Mouse (Mus musculus) bone marrow, adult 2 months (tissue): ENCODE data around the gene Cdc73. TPM values are rescaled to one million over a fixed set of nuclear protein-coding genes. Genes with fewer than 3 reads are reported as not detected.

Experiments
- H3K27ac ChIP-seq: fragments of 200-500 bp; 2 replicates; pipeline ENCODE4 v1.5.1; 2012; ENCODE audit warnings: low read depth, mild to moderate bottlenecking, control low read depth, inconsistent platforms, low read length; ENCODE audit not compliant: control insufficient read depth, poor library complexity, insufficient read depth
- H3K4me1 ChIP-seq: fragments of 200-500 bp; 2 replicates; pipeline ENCODE4 v1.6.1; 2011; ENCODE audit warnings: low read length; ENCODE audit not compliant: control insufficient read depth, insufficient read depth
- H3K4me3 ChIP-seq: fragments of 200-500 bp; replicated peaks from 2 replicates; pipeline ENCODE3; 2011; ENCODE audit warnings: mild to moderate bottlenecking, low read depth, low read length, control low read depth; ENCODE audit not compliant: control insufficient read depth
- CTCF ChIP-seq: fragments of 200-500 bp; IDR thresholded peaks from 2 replicates; pipeline ENCODE4 v1.5.1; 2011; ENCODE audit warnings: low read length, control low read depth; ENCODE audit not compliant: control insufficient read depth, insufficient read depth
- POLR2A ChIP-seq: fragments of 200-500 bp; IDR thresholded peaks from 2 replicates; pipeline ENCODE4 v1.6.1; 2011; ENCODE audit warnings: low read depth, mild to moderate bottlenecking, control low read depth, low read length, borderline replicate concordance; ENCODE audit not compliant: control insufficient read depth
- WGBS: fragments of 180-500 bp; shearing (Covaris S2); methylation state at CpG from one replicate; pipeline ENCODE4 v1.1.7; 2018; 5-methylcytosine and 5-hydroxymethylcytosine counted together
- polyA plus RNA-seq: library from polyadenylated mRNA; stranded (reverse); fragments of >200 nt; gene quantifications from 2 replicates; pipeline ENCODE4 v1.2.4, GENCODE M21; 2011; ENCODE audit warnings: low replicate concordance; ENCODE audit not compliant: missing spikeins, insufficient read depth, insufficient read length

Gene Cdc73
- polyA plus RNA-seq, 1 experiment = 31.6 TPM

GRCm38 (mm10) chr1:143646219-143646618, 56.5 kb downstream of the Cdc73 start:
- Histone ChIP-seq H3K4me3 (no peak overlapping the region), H3K4me1 (no peaks in the 10 kb centered on the region), H3K27ac (no peak overlapping the region)
- 94% methylated on average over 4 of the region's 4 CpGs for WGBS
- TF ChIP-seq CTCF (no peak), POLR2A (no peak)

GRCm38 (mm10) chr1:143645386-143645785, 57.3 kb downstream of the Cdc73 start:
- Histone ChIP-seq H3K4me1 (no peaks in the 10 kb centered on the region), H3K27ac (no peak overlapping the region), H3K4me3 (no peak overlapping the region)
- TF ChIP-seq POLR2A (no peak), CTCF (no peak)
- WGBS = 70% methylated on average over 4 of the region's 4 CpGs

GRCm38 (mm10) chr1:143644221-143644620, 58.5 kb downstream of the Cdc73 start:
- WGBS = 99% methylated on average over 2 of the region's 2 CpGs
- Histone ChIP-seq H3K4me3 (no peak overlapping the region), H3K27ac (no peak overlapping the region), H3K4me1 (no peaks in the 10 kb centered on the region)
- TF ChIP-seq POLR2A (no peak), CTCF (no peak)

GRCm38 (mm10) chr1:143640650-143641407, 61.9 kb downstream of the Cdc73 start, which contains the start of gene B3galt2:
Gene B3galt2, plus strand, starts transcription at chr1:143640664.
- no peak within 1 kb of the TSS for H3K27ac ChIP-seq
- H3K4me1 ChIP-seq = no peaks in the 10 kb centered on the region
- 31% methylated on average over 15 of the region's 15 CpGs for WGBS
- TF ChIP-seq POLR2A = no peak
- TF ChIP-seq CTCF = no peak
- H3K4me3 ChIP-seq = no peak within 1 kb of the TSS

- Histone ChIP-seq H3K4me1 (no peaks in the 10 kb centered on the region), H3K4me3 (no peak overlapping the region), H3K27ac (no peak overlapping the region)
- TF ChIP-seq POLR2A = no peak
- no peak for TF ChIP-seq CTCF
- WGBS = 71% methylated on average over 2 of the region's 2 CpGs
Observed at GRCm38 (mm10) chr1:143632854-143633587, 69.7 kb downstream of the Cdc73 start.

GRCm38 (mm10) chr1:143632361-143632760, 70.3 kb downstream of the Cdc73 start:
- H3K4me1 ChIP-seq = no peaks in the 10 kb centered on the region
- no peak overlapping the region for H3K27ac ChIP-seq
- no peak overlapping the region for H3K4me3 ChIP-seq
- TF ChIP-seq CTCF = no peak
- no peak for TF ChIP-seq POLR2A
- WGBS = 71% methylated on average over 1 of the region's 1 CpGs

- Histone ChIP-seq H3K4me3 (no peak overlapping the region), H3K4me1 (no peaks in the 10 kb centered on the region), H3K27ac (no peak overlapping the region)
- TF ChIP-seq CTCF = no peak
- no peak for TF ChIP-seq POLR2A
- WGBS = 92% methylated on average over 7 of the region's 7 CpGs
Observed at GRCm38 (mm10) chr1:143631337-143631736, 71.4 kb downstream of the Cdc73 start.

GRCm38 (mm10) chr1:143622634-143623033, 80.1 kb downstream of the Cdc73 start:
- WGBS = 68% methylated on average over 1 of the region's 1 CpGs
- H3K4me1 ChIP-seq = no peaks in the 10 kb centered on the region; the same call in 1 of the 2 replicates
- no peak overlapping the region for H3K27ac ChIP-seq
- TF ChIP-seq POLR2A (no peak), CTCF (no peak)
- no peak overlapping the region for H3K4me3 ChIP-seq
